Mouse (Mus musculus) olfactory bulb, adult 2 months (tissue): Measurements from ENCODE around the gene Cd55.

ENCODE experiments used
- CTCF ChIP-seq: fragments of 200-500 bp; IDR thresholded peaks from 2 replicates; pipeline ENCODE4 v1.5.1; 2012; ENCODE audit warnings: low read depth, mild to moderate bottlenecking, low read length, moderate library complexity; ENCODE audit not compliant: insufficient read depth
- POLR2A ChIP-seq: fragments of 200-500 bp; IDR thresholded peaks from 2 replicates; pipeline ENCODE4 v1.6.1; 2012; ENCODE audit warnings: mild to moderate bottlenecking, low read depth, low read length, moderate library complexity; ENCODE audit not compliant: insufficient read depth

- no peak for TF ChIP-seq POLR2A
- TF ChIP-seq CTCF: no peak
Measured at GRCm38 (mm10) chr1:130507408-130507807, 44.9 kb upstream of the Cd55 start.
